Mouse (Mus musculus): ENCODE results near the gene Tbcd. TPM values are rescaled to one million over a fixed set of nuclear protein-coding genes. Genes with fewer than 3 reads are reported as not detected.

The Tbcd gene
- 4.0 and 4.1 TPM in 2 replicates for polyA plus RNA-seq (2012; ENCODE audit: low replicate concordance)

GRCm38 (mm10) chr11:121451753-121452635 is at the start of gene Tbcd:
Gene Tbcd, plus strand, starts transcription at chr11:121451949.

GRCm38 (mm10) chr11:121420830-121421552 is 30.8 kb upstream of the Tbcd start, which contains the start of gene Fn3krp:
Gene Fn3krp, plus strand, starts transcription at chr11:121421401.

GRCm38 (mm10) chr11:121434156-121435155 is 17.3 kb upstream of the Tbcd start, which contains the start of gene Fn3k:
Gene Fn3k, plus strand, starts transcription at chr11:121434913.

GRCm38 (mm10) chr11:121519131-121519530 is 67.4 kb downstream of the Tbcd start, which contains the start of gene Zfp750:
Gene Zfp750, minus strand, starts transcription at chr11:121519333.

Other genes with a start within 250 kb of the Tbcd start
- gene Hexdc, start 247.5 kb upstream of the Tbcd start, polyA plus RNA-seq (2012; ENCODE audit: low replicate concordance): 8.8 and 18.1 TPM in 2 replicates
- 7.4 and 9.2 TPM in 2 replicates for gene Ogfod3, start 247.2 kb upstream of the Tbcd start, polyA plus RNA-seq (2012; ENCODE audit: low replicate concordance)
- 39.1 and 54.6 TPM in 2 replicates for gene Cybc1, start 222.6 kb upstream of the Tbcd start, polyA plus RNA-seq (2012; ENCODE audit: low replicate concordance)
- gene Narf, start 214.7 kb upstream of the Tbcd start, polyA plus RNA-seq (2012; ENCODE audit: low replicate concordance): 2.8 and 9.0 TPM in 2 replicates
- 17.4 and 25.8 TPM in 2 replicates for gene Foxk2, start 192.0 kb upstream of the Tbcd start, polyA plus RNA-seq (2012; ENCODE audit: low replicate concordance)
- gene Wdr45b, start 97.5 kb upstream of the Tbcd start, polyA plus RNA-seq (2012; ENCODE audit: low replicate concordance): 10.8 and 17.9 TPM in 2 replicates
- gene Rab40b, start 63.7 kb upstream of the Tbcd start, polyA plus RNA-seq (2012; ENCODE audit: low replicate concordance): not detected in 2 replicates
- gene Fn3krp, start 30.5 kb upstream of the Tbcd start, polyA plus RNA-seq (2012; ENCODE audit: low replicate concordance): 3.9 and 8.1 TPM in 2 replicates
- 0.13 and 4.7 TPM in 2 replicates for gene Fn3k, start 17.0 kb upstream of the Tbcd start, polyA plus RNA-seq (2012; ENCODE audit: low replicate concordance)
- 0.14 TPM in 1 of 2 replicates, not detected in the other for gene Zfp750, start 67.4 kb downstream of the Tbcd start, polyA plus RNA-seq (2012; ENCODE audit: low replicate concordance)
- 2.1 and 3.6 TPM in 2 replicates for gene B3gntl1, start 221.2 kb downstream of the Tbcd start, polyA plus RNA-seq (2012; ENCODE audit: low replicate concordance)
- gene Metrnl, start 249.6 kb downstream of the Tbcd start, polyA plus RNA-seq (2012; ENCODE audit: low replicate concordance): 12.9 and 33.1 TPM in 2 replicates

All from hematopoietic multipotent progenitor cell, adult 10-12 weeks (in vitro differentiated cells).